Mouse (Mus musculus): Measurements from ENCODE around the gene Gmds.

The Gmds gene

GRCm38 (mm10) chr13:31929299-31929698, 409.2 kb downstream of the Gmds start:
- DNase-seq = no peak

- DNase-seq = no peak
These were observed 411.9 kb downstream of the Gmds start for GRCm38 (mm10) chr13:31926599-31926998.

- no peak for DNase-seq
These were observed 414.0 kb downstream of the Gmds start for GRCm38 (mm10) chr13:31924506-31924905.

GRCm38 (mm10) chr13:31919716-31920115, 418.8 kb downstream of the Gmds start:
- DNase-seq = no peak

GRCm38 (mm10) chr13:31917387-31917786, 421.2 kb downstream of the Gmds start:
- no peak for DNase-seq

- DNase-seq = no peak
These were observed 422.8 kb downstream of the Gmds start for GRCm38 (mm10) chr13:31915748-31916147.

GRCm38 (mm10) chr13:31914901-31915587, 423.5 kb downstream of the Gmds start:
- no peak for DNase-seq

- DNase-seq = no peak
These were observed 426.6 kb downstream of the Gmds start for GRCm38 (mm10) chr13:31911956-31912355.

GRCm38 (mm10) chr13:31911362-31911761, 427.2 kb downstream of the Gmds start:
- DNase-seq = no peak

- no peak for DNase-seq
These were observed 429.5 kb downstream of the Gmds start for GRCm38 (mm10) chr13:31909031-31909430.

- no peak for DNase-seq
These were observed 432.0 kb downstream of the Gmds start for GRCm38 (mm10) chr13:31906514-31906913.

GRCm38 (mm10) chr13:31900191-31900590, 438.3 kb downstream of the Gmds start:
- DNase-seq = no peak

- no peak for DNase-seq
These were observed 439.1 kb downstream of the Gmds start for GRCm38 (mm10) chr13:31899392-31899791.

- DNase-seq = no peak
These were observed 441.0 kb downstream of the Gmds start for GRCm38 (mm10) chr13:31897493-31897892.

GRCm38 (mm10) chr13:31894511-31894910, 444.0 kb downstream of the Gmds start:
- DNase-seq = no peak

GRCm38 (mm10) chr13:31892913-31893514, 445.5 kb downstream of the Gmds start:
- DNase-seq = no peak

GRCm38 (mm10) chr13:31888500-31888899, 450.0 kb downstream of the Gmds start:
- no peak for DNase-seq

- DNase-seq = no peak
These were observed 452.8 kb downstream of the Gmds start for GRCm38 (mm10) chr13:31885769-31886168.

GRCm38 (mm10) chr13:31878805-31879477, 459.6 kb downstream of the Gmds start:
- no peak for DNase-seq

GRCm38 (mm10) chr13:31877061-31877460, 461.5 kb downstream of the Gmds start:
- no peak for DNase-seq

- DNase-seq = no peak
These were observed 464.1 kb downstream of the Gmds start for GRCm38 (mm10) chr13:31874427-31874826.

- no peak for DNase-seq
These were observed 465.3 kb downstream of the Gmds start for GRCm38 (mm10) chr13:31873269-31873668.

GRCm38 (mm10) chr13:31864786-31865185, 473.8 kb downstream of the Gmds start:
- DNase-seq = no peak

- no peak for DNase-seq
These were observed 475.1 kb downstream of the Gmds start for GRCm38 (mm10) chr13:31863461-31863860.
